Mouse (Mus musculus): ENCODE data around the gene Kcnn4.

Kcnn4 gene

GRCm38 (mm10) chr7:24427168-24427567 is 57.1 kb downstream of the Kcnn4 start:
- DNase-seq: no peak

GRCm38 (mm10) chr7:24428725-24429124 is 58.7 kb downstream of the Kcnn4 start:
- peak; percentile 58 for DNase-seq

DNA sequence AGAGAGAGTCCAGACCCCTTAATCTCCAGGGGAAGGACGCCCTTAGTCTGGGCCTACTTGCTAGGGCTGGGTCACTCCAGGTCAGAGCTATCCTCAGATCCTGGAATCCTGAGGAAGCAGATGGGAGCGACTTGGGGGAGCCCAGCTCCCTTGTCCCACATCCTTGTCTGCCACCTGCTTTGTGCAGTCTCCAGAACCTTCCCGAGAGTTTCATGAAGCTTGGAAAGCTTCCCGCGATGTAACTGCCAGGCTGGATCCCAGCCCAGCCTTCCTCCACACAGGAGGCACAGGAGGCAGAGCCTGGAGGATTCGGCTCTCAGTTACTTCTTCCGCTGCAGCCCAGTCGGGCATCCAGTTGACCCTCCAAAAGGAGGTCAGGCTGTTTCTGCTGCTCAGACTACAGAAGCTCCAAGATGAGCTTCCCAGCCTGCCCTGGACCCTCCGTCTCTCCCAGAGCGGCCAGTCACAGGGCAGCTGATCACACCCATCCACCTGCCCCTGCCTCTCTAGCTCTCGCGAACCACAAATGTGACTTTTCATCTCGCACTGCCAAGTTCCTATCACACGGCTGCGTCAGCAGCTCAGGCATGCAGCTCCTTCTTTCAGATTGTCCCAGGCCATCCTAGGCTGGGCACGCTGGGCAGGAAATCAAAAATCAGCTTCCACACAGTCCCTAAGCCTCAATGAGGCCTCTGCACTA is 59.5 kb downstream of the Kcnn4 start:
- peak; percentile 99 for DNase-seq

GRCm38 (mm10) chr7:24430551-24431345 is 60.7 kb downstream of the Kcnn4 start:
- DNase-seq: peak; percentile 61

DNA sequence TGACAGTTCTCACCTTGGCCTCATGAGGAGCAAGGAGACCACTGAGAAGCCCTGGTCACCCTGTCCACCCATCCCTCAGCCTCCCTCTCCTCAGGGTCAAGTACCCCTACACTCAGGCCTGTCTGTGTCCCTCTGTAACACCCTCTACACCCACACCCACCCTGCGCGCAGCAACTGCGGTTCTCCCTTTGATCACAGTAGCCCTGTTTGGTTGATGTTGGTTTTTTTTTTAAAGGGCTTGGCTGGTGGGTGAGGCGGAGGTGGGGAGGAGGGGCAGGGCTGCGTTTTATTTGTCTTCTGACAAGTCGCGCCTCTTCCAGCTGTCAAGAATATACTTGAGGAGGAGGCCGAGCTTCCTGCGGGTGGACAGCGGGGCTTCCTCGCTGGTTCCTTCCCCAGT is 61.6 kb downstream of the Kcnn4 start:
- DNase-seq: peak; percentile 40

DNA sequence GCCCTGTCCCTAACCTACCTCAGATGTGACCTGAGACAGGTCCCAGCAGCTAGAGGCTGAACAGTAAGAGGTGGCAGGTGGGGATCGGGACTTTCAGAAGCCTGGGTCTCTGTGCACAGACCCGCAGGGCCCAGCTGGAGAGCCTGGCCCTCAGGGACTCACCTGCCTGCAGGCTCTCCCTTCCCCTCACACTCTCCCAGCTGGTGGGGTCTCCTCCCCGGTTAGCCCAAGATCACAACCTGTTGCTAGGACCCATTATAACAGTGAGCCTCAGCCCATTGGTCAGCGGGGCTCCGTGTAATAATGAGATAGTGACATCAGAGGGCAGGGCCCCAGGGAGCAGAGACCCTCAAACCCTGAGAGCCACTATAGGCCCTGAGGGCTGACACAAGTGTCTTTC is 65.2 kb downstream of the Kcnn4 start:
- DNase-seq: no peak

Measured in cerebellum, adult 9-10 months (tissue).